Mouse (Mus musculus) ES-E14 (cell line): ENCODE results near the gene Haghl. TPM values are rescaled to one million over a fixed set of nuclear protein-coding genes. Genes with fewer than 3 reads are reported as not detected.

Source experiments
- DNase-seq: peaks from one replicate; pipeline ENCODE4 v3.0.0-alpha.2; 2013; ENCODE audit warnings: low read depth, low spot score
- H3K27ac ChIP-seq: 2 replicates; pipeline ENCODE4 v1.5.1; 2012; ENCODE audit warnings: low read depth, mild to moderate bottlenecking, low read length, moderate library complexity, mixed read lengths; ENCODE audit not compliant: poor library complexity, insufficient read depth, severe bottlenecking
- H3K36me3 ChIP-seq: 2 replicates; pipeline ENCODE4 v1.6.1; 2012; ENCODE audit warnings: mild to moderate bottlenecking, low read length, moderate library complexity, mixed read lengths; ENCODE audit not compliant: control insufficient read depth, poor library complexity, insufficient read depth, severe bottlenecking
- H3K4me1 ChIP-seq, 2 experiments: fragments of 150-350 bp in 1 of 2; sonication (generic) in 1 of 2; 2 replicates each; pipeline ENCODE4 v1.6.1; 2012; ENCODE audit warnings: low read length in 2 of 2, mild to moderate bottlenecking in 1 of 2, mixed read lengths in 1 of 2; ENCODE audit not compliant: control insufficient read depth in 2 of 2, insufficient read depth in 2 of 2, poor library complexity in 1 of 2
- H3K4me3 ChIP-seq, 2 experiments: fragments of 150-350 bp in 1 of 2; sonication (generic) in 1 of 2; 2 replicates each; pipeline ENCODE4 v1.5.1; 2012; ENCODE audit warnings: low read length in 2 of 2, low read depth in 1 of 2, mild to moderate bottlenecking in 1 of 2, mixed read lengths in 1 of 2; ENCODE audit not compliant: insufficient read depth in 1 of 2, poor library complexity in 1 of 2, severe bottlenecking in 1 of 2
- H3K9ac ChIP-seq: 2 replicates; pipeline ENCODE4 v1.6.1; 2012; ENCODE audit warnings: low read depth, mild to moderate bottlenecking, low read length, mixed read lengths; ENCODE audit not compliant: poor library complexity, insufficient read depth, severe bottlenecking
- H3K9me3 ChIP-seq: fragments of 150-350 bp; sonication (generic); 2 replicates; pipeline ENCODE4 v1.6.1; 2012; ENCODE audit warnings: low read depth, mild to moderate bottlenecking, low read length; ENCODE audit not compliant: control insufficient read depth, insufficient read depth
- CHD2 ChIP-seq: IDR thresholded peaks from 2 replicates; pipeline ENCODE4 v1.6.1; 2014; ENCODE audit warnings: mild to moderate bottlenecking, low read depth, low read length, inconsistent platforms
- HCFC1 ChIP-seq: IDR thresholded peaks from 2 replicates; pipeline ENCODE4 v1.6.1; 2012; ENCODE audit warnings: low read length, inconsistent platforms, borderline replicate concordance; ENCODE audit not compliant: insufficient read depth
- MAFK ChIP-seq: IDR thresholded peaks from 2 replicates; pipeline ENCODE4 v1.6.1; 2014; ENCODE audit warnings: mild to moderate bottlenecking, low read depth, low read length, inconsistent platforms; ENCODE audit not compliant: insufficient read depth
- ZC3H11A ChIP-seq: IDR thresholded peaks from 2 replicates; pipeline ENCODE4 v1.6.1; 2012; ENCODE audit warnings: low read depth, mild to moderate bottlenecking, inconsistent platforms, low read length, borderline replicate concordance
- ZNF384 ChIP-seq: IDR thresholded peaks from 2 replicates; pipeline ENCODE4 v1.6.1; 2012; ENCODE audit warnings: low read depth, low read length, inconsistent platforms
- in situ Hi-C, 2 experiments: fragments of 600-800 bp; cut with MboI; formaldehyde crosslinking; loops; one replicate each; pipeline ENCODE4 v1.15.1; 2025; ENCODE audit warnings: low sequenced_read_pairs in 2 of 2, inconsistent platforms in 1 of 2; ENCODE audit not compliant: unreplicated experiment in 2 of 2
- total RNA-seq: library from RNA; depleted of rRNA; stranded (reverse); fragments of 300-350 nt; gene quantifications from 2 replicates; pipeline ENCODE4 v1.2.3, GENCODE M21; 2012; rRNA removed

Gene Haghl
- total RNA-seq, 1 experiment, result 14.5 TPM

DNA sequence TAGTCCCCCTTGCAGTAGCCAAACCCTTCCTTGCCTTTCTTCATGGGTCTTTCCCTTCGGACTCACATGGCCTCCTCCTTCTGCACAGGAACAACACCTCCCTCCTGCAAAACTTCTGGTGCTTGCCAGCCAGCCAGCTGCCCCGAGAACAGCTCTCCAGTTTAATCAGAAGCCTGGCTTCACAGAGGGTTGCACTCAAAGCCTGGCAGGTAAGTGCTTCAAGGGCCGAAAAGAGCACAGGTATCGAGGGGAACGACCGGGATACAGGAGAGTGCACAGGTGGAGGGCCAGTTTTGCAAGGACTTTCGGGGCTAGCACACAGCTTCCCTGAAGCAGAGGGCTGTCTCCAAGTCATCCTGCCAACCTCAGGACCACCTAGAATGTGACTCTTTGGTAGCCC is 46.6 kb downstream of the Haghl start:
- no peak for DNase-seq
- H3K27ac ChIP-seq, result no peak overlapping the region
- no peaks in the 10 kb centered on the region for H3K9me3 ChIP-seq
- H3K4me3 ChIP-seq, result no peak overlapping the region
- H3K36me3 ChIP-seq, result no peaks in the 10 kb centered on the region
- TF ChIP-seq ZC3H11A (no peak), MAFK (no peak), CHD2 (no peak), ZNF384 (no peak), HCFC1 (no peak)
- H3K9ac ChIP-seq, result no peak overlapping the region
- no peaks in the 10 kb centered on the region for H3K4me1 ChIP-seq
- in situ Hi-C loops, result no loop called here

DNA sequence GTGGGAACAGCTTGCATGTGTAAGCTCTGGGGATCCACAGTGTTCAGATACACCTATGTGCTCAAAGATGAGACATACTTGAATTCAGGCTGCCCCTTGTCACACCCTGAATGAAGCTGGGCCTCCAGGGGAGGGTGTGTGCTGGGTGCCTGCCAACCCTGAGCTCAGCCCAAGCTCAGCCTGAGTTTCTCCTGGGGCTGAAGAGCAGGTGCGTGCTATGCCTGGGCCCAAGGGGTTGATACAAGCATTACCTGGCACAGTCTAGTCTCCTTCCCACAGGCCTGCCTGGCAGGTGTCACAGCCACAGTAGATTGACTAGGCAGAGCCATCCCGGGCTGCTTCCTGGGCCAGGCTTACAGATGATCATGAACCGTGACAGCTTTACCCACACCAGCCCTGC is 49.7 kb downstream of the Haghl start, which contains the start of gene Mslnl:
TSS of gene Mslnl (plus strand) at position 298 of the 400 bp plus-strand sequence.
- no peak within 1 kb of the TSS for H3K4me3 ChIP-seq
- in situ Hi-C loops, result no loop called here
- TF ChIP-seq CHD2 (no peak), ZNF384 (no peak), MAFK (no peak), HCFC1 (no peak), ZC3H11A (no peak)
- no peaks in the 10 kb centered on the region for H3K36me3 ChIP-seq
- DNase-seq, result no peak
- H3K9me3 ChIP-seq, result no peaks in the 10 kb centered on the region
- no peak within 1 kb of the TSS for H3K9ac ChIP-seq
- 0 out of 4 replicates have a peak, but pooled peaks cover 0 to 2% of the 10 kb centered on the region in 2 experiments for H3K4me1 ChIP-seq
- H3K27ac ChIP-seq, result no peak within 1 kb of the TSS

DNA sequence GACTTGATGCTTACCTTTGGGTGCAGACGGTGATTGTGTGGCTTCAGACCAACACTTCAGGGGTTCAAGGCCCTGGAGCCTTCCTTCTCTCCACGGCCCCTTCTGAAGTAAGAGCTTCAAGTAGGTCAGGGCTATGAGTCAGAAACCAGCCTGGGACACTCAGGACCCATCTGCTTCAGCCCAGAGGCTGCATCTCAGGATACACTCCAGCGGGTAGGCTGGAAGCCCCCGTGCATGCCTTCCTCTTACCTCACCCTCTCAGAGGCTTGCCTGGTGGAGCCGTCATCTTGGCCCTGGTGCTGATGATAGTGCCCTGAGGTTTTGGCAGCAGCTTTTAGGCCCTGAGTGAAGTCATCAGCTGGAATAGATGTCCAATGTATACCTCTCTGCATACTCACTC is 50.2 kb downstream of the Haghl start:
- Histone ChIP-seq H3K9ac (no peak overlapping the region), H3K36me3 (0 out of 2 replicates have a peak, but pooled peaks cover under 1% of the 10 kb centered on the region), H3K9me3 (no peaks in the 10 kb centered on the region), H3K4me3 (no peak overlapping the region), H3K27ac (no peak overlapping the region), H3K4me1 (0 out of 4 replicates have a peak, but pooled peaks cover 0 to 2% of the 10 kb centered on the region in 2 experiments)
- in situ Hi-C loops, result no loop called here
- DNase-seq, result no peak
- TF ChIP-seq ZC3H11A (no peak), HCFC1 (no peak), ZNF384 (no peak), CHD2 (no peak), MAFK (no peak)

- peak; percentile 65 for DNase-seq
- Histone ChIP-seq H3K4me1 (peaks cover 0 to 7% of the 10 kb centered on the region in 2 experiments; a peak in 1 of 4 replicates), H3K27ac (no peak overlapping the region), H3K4me3 (no peak overlapping the region), H3K36me3 (0 out of 2 replicates have a peak, but pooled peaks cover 2% of the 10 kb centered on the region), H3K9me3 (no peaks in the 10 kb centered on the region), H3K9ac (no peak overlapping the region)
- TF ChIP-seq ZC3H11A (0 out of 2 replicates have a peak, but pooled peaks have one; percentile 7), CHD2 (no peak)
- in situ Hi-C loops, result no loop called here
Observed at GRCm38 (mm10) chr17:25732082-25732481, 53.4 kb downstream of the Haghl start.

Other genes with a start within 250 kb of the Haghl start
- gene Sox8, start 215.0 kb downstream of the Haghl start, total RNA-seq, result 0.40 and 0.42 TPM in 2 replicates
- gene Lmf1, start 206.6 kb downstream of the Haghl start, total RNA-seq, result 16.6 and 33.6 TPM in 2 replicates
- gene Gng13, start 68.5 kb downstream of the Haghl start, total RNA-seq, result 9.9 and 14.5 TPM in 2 replicates
- gene Chtf18, start 58.3 kb downstream of the Haghl start, total RNA-seq, result 102 and 151 TPM in 2 replicates
- 7.6 and 8.7 TPM in 2 replicates for gene Rpusd1, start 58.0 kb downstream of the Haghl start, total RNA-seq
- gene Mslnl, start 49.6 kb downstream of the Haghl start, total RNA-seq, result 0.27 and 0.58 TPM in 2 replicates
- 7.5 and 16.0 TPM in 2 replicates for gene Msln, start 31.3 kb downstream of the Haghl start, total RNA-seq
- 27.0 and 32.7 TPM in 2 replicates for gene Narfl, start 11.9 kb downstream of the Haghl start, total RNA-seq
- 0.22 and 0.26 TPM in 2 replicates for gene Ccdc78, start 907 bp upstream of the Haghl start, total RNA-seq
- 32.8 and 60.6 TPM in 2 replicates for gene Fam173a, start 7.2 kb upstream of the Haghl start, total RNA-seq
- not detected in 2 replicates for gene AC134908.4, start 10.0 kb upstream of the Haghl start, total RNA-seq
- 46.1 and 62.7 TPM in 2 replicates for gene Metrn, start 11.5 kb upstream of the Haghl start, total RNA-seq
- gene Fbxl16, start 23.4 kb upstream of the Haghl start, total RNA-seq, result 1.7 TPM in 2 replicates
- gene Wdr24, start 38.0 kb upstream of the Haghl start, total RNA-seq, result 28.6 and 43.4 TPM in 2 replicates
- gene Jmjd8, start 43.2 kb upstream of the Haghl start, total RNA-seq, result 25.1 and 46.4 TPM in 2 replicates
- gene Stub1, start 47.7 kb upstream of the Haghl start, total RNA-seq, result 161 and 176 TPM in 2 replicates
- gene Rhbdl1, start 51.6 kb upstream of the Haghl start, total RNA-seq, result 1.1 and 2.6 TPM in 2 replicates
- 2.0 and 2.7 TPM in 2 replicates for gene Gm20683, start 56.1 kb upstream of the Haghl start, total RNA-seq
- 36.8 and 52.6 TPM in 2 replicates for gene Rhot2, start 59.2 kb upstream of the Haghl start, total RNA-seq
- 24.7 and 50.5 TPM in 2 replicates for gene Wdr90, start 75.8 kb upstream of the Haghl start, total RNA-seq
- gene Mcrip2, start 83.1 kb upstream of the Haghl start, total RNA-seq, result 12.3 and 12.6 TPM in 2 replicates
- gene Mettl26, start 89.4 kb upstream of the Haghl start, total RNA-seq, result 26.5 and 26.6 TPM in 2 replicates
- 3.3 TPM in 2 replicates for gene Wfikkn1, start 95.2 kb upstream of the Haghl start, total RNA-seq
- 14.6 and 15.7 TPM in 2 replicates for gene Rab40c, start 134.1 kb upstream of the Haghl start, total RNA-seq
- gene Pigq, start 159.3 kb upstream of the Haghl start, total RNA-seq, result 44.4 and 56.9 TPM in 2 replicates
- 0.16 and 0.18 TPM in 2 replicates for gene Nhlrc4, start 159.3 kb upstream of the Haghl start, total RNA-seq
- gene A930017K11Rik, start 166.9 kb upstream of the Haghl start, total RNA-seq, result not detected in 2 replicates
- gene Capn15, start 200.1 kb upstream of the Haghl start, total RNA-seq, result 18.0 and 19.0 TPM in 2 replicates